Mouse (Mus musculus) colon, adult 2 months (tissue): Measurements from ENCODE around the gene Shld1. TPM values are rescaled to one million over a fixed set of nuclear protein-coding genes. Genes with fewer than 3 reads are reported as not detected.

Source experiments
- polyA plus RNA-seq: library from polyadenylated mRNA; depleted of rRNA; stranded (reverse); fragments of >200 nt; gene quantifications from 2 replicates; pipeline ENCODE4 v1.2.3, GENCODE M21; 2012; rRNA removed

Shld1 gene
- polyA plus RNA-seq: 6.8 and 8.7 TPM in 2 replicates

DNA sequence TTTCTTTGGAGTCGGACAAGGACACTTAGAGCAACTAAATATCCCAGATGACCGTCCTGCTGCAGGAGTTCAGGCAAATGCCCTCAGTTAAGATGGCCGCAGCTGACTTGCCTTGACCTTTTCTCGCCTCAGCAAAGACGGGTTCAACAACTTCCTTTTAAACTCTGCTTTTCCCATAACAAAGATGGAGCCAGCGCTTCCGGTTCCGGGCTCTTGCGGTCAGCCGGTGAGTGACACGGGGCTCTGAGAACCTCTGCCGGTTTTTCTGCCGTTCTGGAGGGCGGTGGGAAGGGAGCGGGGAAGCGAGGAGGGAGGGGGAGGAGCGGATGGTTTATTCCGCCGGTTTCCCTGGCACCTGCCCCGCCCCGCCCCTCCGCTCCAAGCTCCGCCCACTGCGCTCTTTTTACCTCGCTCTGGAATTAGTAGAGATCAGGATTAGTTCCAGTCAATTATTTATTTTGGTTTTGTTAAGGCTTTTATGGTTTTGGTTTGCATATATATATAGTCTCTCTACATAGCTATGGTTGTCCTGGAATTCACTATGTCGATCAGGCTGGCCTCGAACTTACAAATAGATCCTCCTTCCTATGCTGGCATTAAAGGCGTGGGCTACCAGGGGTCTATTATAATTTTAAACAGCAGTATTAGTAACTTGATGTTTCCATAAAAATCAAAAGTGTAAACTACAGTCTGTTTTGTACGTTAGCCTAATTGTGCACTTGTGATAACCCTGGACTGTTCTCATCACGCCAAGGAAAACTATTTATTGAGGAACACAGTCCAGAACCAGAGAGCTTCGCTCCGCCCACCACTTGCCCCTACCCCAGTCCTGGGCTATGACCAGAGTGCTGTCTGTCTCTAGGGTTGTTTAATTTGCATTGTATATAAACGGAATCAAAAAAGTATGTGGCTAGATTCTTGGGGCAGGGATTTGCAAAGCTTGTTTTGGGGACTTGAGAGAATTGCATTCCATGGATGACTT lies at the start of gene Shld1:
Shld1 (plus strand) TSS at position 176 of the 982 bp plus-strand sequence.

DNA sequence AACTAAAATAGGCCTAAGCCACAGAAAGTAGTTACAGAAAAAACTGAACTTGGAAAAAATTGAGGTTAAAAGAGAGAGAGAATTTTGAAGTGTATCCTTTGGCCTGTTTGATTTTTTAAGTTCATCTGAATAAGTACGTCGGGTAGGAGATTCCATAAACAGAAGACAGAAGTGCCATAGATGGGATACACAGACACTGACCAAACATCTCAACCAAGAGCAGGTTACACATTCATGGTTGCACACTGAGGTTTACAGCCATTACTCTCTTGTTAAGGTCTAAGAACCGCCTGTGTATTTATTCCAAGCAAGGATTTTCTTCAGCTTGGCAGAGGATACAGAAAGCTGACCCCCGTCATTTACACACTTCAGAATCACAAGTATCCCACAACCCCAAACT lies 94.2 kb downstream of the Shld1 start, which contains the start of gene Chgb:
Chgb (plus strand) TSS at position 301 of the 400 bp plus-strand sequence.

Other genes with a start within 250 kb of the Shld1 start
- 3.5 and 3.6 TPM in 2 replicates for gene Gpcpd1, start 99.2 kb upstream of the Shld1 start, polyA plus RNA-seq
- 18.5 and 38.7 TPM in 2 replicates for gene Chgb, start 94.3 kb downstream of the Shld1 start, polyA plus RNA-seq
- 1.7 and 2.3 TPM in 2 replicates for gene Trmt6, start 129.1 kb downstream of the Shld1 start, polyA plus RNA-seq
- gene Mcm8, start 129.2 kb downstream of the Shld1 start, polyA plus RNA-seq: 0.71 and 0.84 TPM in 2 replicates
- gene Crls1, start 159.7 kb downstream of the Shld1 start, polyA plus RNA-seq: 83.7 and 105 TPM in 2 replicates
- gene Lrrn4, start 194.0 kb downstream of the Shld1 start, polyA plus RNA-seq: 3.1 and 4.9 TPM in 2 replicates